Mouse (Mus musculus) G1E (cell line): ENCODE data around the gene Dapk1. TPM values are rescaled to one million over a fixed set of nuclear protein-coding genes. Genes with fewer than 3 reads are reported as not detected.
"Not testable (repeated sequence)": the region's sequence is repeated elsewhere in the genome, so short reads cannot be mapped to it uniquely, and the experiment has no call there.

Experiments
- ATAC-seq: 2 replicates; pipeline ENCODE4 v1.8.0; 2016; ENCODE audit warnings: mild to moderate bottlenecking; ENCODE audit not compliant: insufficient number of reproducible peaks, poor library complexity, low FRiP score, severe bottlenecking; ENCODE audit errors: extremely low read depth
- DNase-seq: peaks from one replicate; pipeline ENCODE4 v3.0.0; 2012; ENCODE audit warnings: low spot score
- H3K27me3 ChIP-seq: 2 replicates; pipeline ENCODE4 v1.6.1; 2012; ENCODE audit warnings: mild to moderate bottlenecking, low read length, inconsistent platforms; ENCODE audit not compliant: insufficient read depth
- H3K36me3 ChIP-seq: replicated peaks from 2 replicates; pipeline ENCODE3; 2012; ENCODE audit warnings: mild to moderate bottlenecking, inconsistent platforms
- H3K4me1 ChIP-seq: 2 replicates; pipeline ENCODE4 v1.6.1; 2012; ENCODE audit warnings: low read depth, low read length, inconsistent platforms, mixed read lengths; ENCODE audit not compliant: insufficient read depth
- H3K4me3 ChIP-seq: 2 replicates; pipeline ENCODE4 v1.5.1; 2012; ENCODE audit warnings: low read depth, mild to moderate bottlenecking, inconsistent platforms, low read length, moderate library complexity, mixed read lengths
- H3K9me3 ChIP-seq: replicated peaks from 2 replicates; pipeline ENCODE4 v1.6.1; 2012; ENCODE audit warnings: inconsistent platforms
- CTCF ChIP-seq: IDR thresholded peaks from 2 replicates; pipeline ENCODE4 v1.5.1; 2012; ENCODE audit warnings: low read depth, low read length, inconsistent platforms, mixed read lengths
- GATA1 ChIP-seq: IDR thresholded peaks from 2 replicates; pipeline ENCODE4 v1.6.1; 2012; ENCODE audit warnings: borderline replicate concordance, low read length, inconsistent platforms, mixed read lengths
- GATA2 ChIP-seq: IDR thresholded peaks from 2 replicates; pipeline ENCODE4 v1.6.1; 2012; ENCODE audit warnings: low read depth, low read length, inconsistent platforms, borderline replicate concordance
- POLR2AphosphoS5 ChIP-seq: IDR thresholded peaks from 2 replicates; pipeline ENCODE4 v1.6.1; 2012; ENCODE audit warnings: low read depth, low read length, inconsistent platforms; ENCODE audit not compliant: insufficient replicate concordance
- TAL1 ChIP-seq: conservative IDR thresholded peaks from 2 replicates; pipeline ENCODE4 v1.6.1; 2012; ENCODE audit warnings: low read depth, low read length, inconsistent platforms, mixed read lengths
- polyA plus RNA-seq: library from polyadenylated mRNA; stranded (reverse); fragments of >175 nt; gene quantifications from 2 replicates; pipeline ENCODE4 v1.2.3, GENCODE M21; 2012
- total RNA-seq, 2 experiments: library from RNA; stranded (forward) in 1 of 2; stranded (reverse) in 1 of 2; fragments of 200-1000 nt in 1 of 2; fragments of >200 nt in 1 of 2; fragmentation: Nextera tagmentation in 1 of 2; gene quantifications; 2 replicates each; pipeline ENCODE4 v1.2.3; 2014 to 2017

The Dapk1 gene
- total and polyA plus RNA-seq, 3 experiments: 0.05 TPM; not detected in 2

GRCm38 (mm10) chr13:60602416-60603251 is 887 bp downstream of the Dapk1 start:
- Histone ChIP-seq H3K4me1 (no peaks in the 10 kb centered on the region), H3K27me3 (no peaks in the 10 kb centered on the region), H3K9me3 (peaks cover 60% of the 10 kb centered on the region), H3K36me3 (no peaks in the 10 kb centered on the region), H3K4me3 (no peak overlapping the region; the same call in 1 of the 2 replicates)
- TF ChIP-seq TAL1 (no peak), GATA1 (no peak), GATA2 (no peak), CTCF (no peak), POLR2AphosphoS5 (no peak)
- no peak for DNase-seq
- ATAC-seq: no peak

GRCm38 (mm10) chr13:60603252-60603562 is 1.5 kb downstream of the Dapk1 start:
- Histone ChIP-seq H3K27me3 (no peaks in the 10 kb centered on the region), H3K4me1 (no peaks in the 10 kb centered on the region), H3K4me3 (no peak overlapping the region), H3K9me3 (peaks cover 59% of the 10 kb centered on the region), H3K36me3 (no peaks in the 10 kb centered on the region)
- DNase-seq: no peak
- no peak for ATAC-seq
- no peak for TF ChIP-seq TAL1
- no peak for TF ChIP-seq GATA1
- no peak for TF ChIP-seq POLR2AphosphoS5
- TF ChIP-seq GATA2: no peak

GRCm38 (mm10) chr13:60607411-60607810 is 5.7 kb downstream of the Dapk1 start:
- Histone ChIP-seq H3K9me3 (peaks cover 73% of the 10 kb centered on the region), H3K4me1 (no peaks in the 10 kb centered on the region), H3K36me3 (no peaks in the 10 kb centered on the region), H3K27me3 (no peaks in the 10 kb centered on the region), H3K4me3 (no peak overlapping the region)
- no peak for DNase-seq
- no peak for ATAC-seq
- TF ChIP-seq GATA2: no peak
- TF ChIP-seq POLR2AphosphoS5: no peak
- no peak for TF ChIP-seq TAL1

- no peak for DNase-seq
- Histone ChIP-seq H3K4me3 (no peak overlapping the region), H3K36me3 (no peaks in the 10 kb centered on the region), H3K4me1 (no peaks in the 10 kb centered on the region), H3K9me3 (peaks cover 76% of the 10 kb centered on the region), H3K27me3 (no peaks in the 10 kb centered on the region)
- ATAC-seq: no peak
- TF ChIP-seq GATA1: no peak
- TF ChIP-seq POLR2AphosphoS5: no peak
- TF ChIP-seq TAL1: no peak
- TF ChIP-seq CTCF: no peak
- no peak for TF ChIP-seq GATA2
Observed at GRCm38 (mm10) chr13:60608411-60609046, 6.8 kb downstream of the Dapk1 start.

GRCm38 (mm10) chr13:60609234-60609633 is 7.5 kb downstream of the Dapk1 start:
- Histone ChIP-seq H3K27me3 (no peaks in the 10 kb centered on the region), H3K4me1 (no peaks in the 10 kb centered on the region), H3K36me3 (no peaks in the 10 kb centered on the region), H3K9me3 (peaks cover 81% of the 10 kb centered on the region), H3K4me3 (no peak overlapping the region)
- ATAC-seq (no peak), DNase-seq (no peak)
- TF ChIP-seq TAL1 (no peak), CTCF (no peak), GATA1 (no peak), GATA2 (no peak), POLR2AphosphoS5 (no peak)

- Histone ChIP-seq H3K4me1 (no peaks in the 10 kb centered on the region), H3K4me3 (no peak overlapping the region; the same call in 1 of the 2 replicates), H3K27me3 (no peaks in the 10 kb centered on the region), H3K36me3 (no peaks in the 10 kb centered on the region), H3K9me3 (peaks cover 79% of the 10 kb centered on the region)
- DNase-seq (no peak), ATAC-seq (no peak)
- TF ChIP-seq GATA1: no peak
- TF ChIP-seq CTCF: no peak
- no peak for TF ChIP-seq POLR2AphosphoS5
- TF ChIP-seq TAL1: no peak
- TF ChIP-seq GATA2: no peak
Observed at GRCm38 (mm10) chr13:60610558-60610957, 8.8 kb downstream of the Dapk1 start.

- not testable (repeated sequence) for DNase-seq, ATAC-seq, H3K4me1 ChIP-seq, H3K4me3 ChIP-seq, H3K27me3 ChIP-seq, H3K36me3 ChIP-seq
- peaks cover 79% of the 10 kb centered on the region for H3K9me3 ChIP-seq
Observed at GRCm38 (mm10) chr13:60610971-60611370, 9.2 kb downstream of the Dapk1 start.
